Mouse (Mus musculus) spleen, adult 2 months (tissue): ENCODE measurements around the gene Gm21887. TPM values are rescaled to one million over a fixed set of nuclear protein-coding genes. Genes with fewer than 3 reads are reported as not detected.
"Not testable (repeated sequence)": the region's sequence is repeated elsewhere in the genome, so short reads cannot be mapped to it uniquely, and the experiment has no call there.

Source experiments
- DNase-seq, 2 experiments: peaks; one replicate each; pipeline versions ENCODE4 v3.0.0 to v3.0.0-alpha.2; 2012 to 2021; ENCODE audit warnings: low spot score in 2 of 2, low read depth in 1 of 2
- H3K27ac ChIP-seq: fragments of 200-500 bp; 2 replicates; pipeline ENCODE4 v1.5.1; 2012; ENCODE audit warnings: low read length, inconsistent platforms; ENCODE audit not compliant: insufficient read depth
- H3K27me3 ChIP-seq: fragments of 200-500 bp; 2 replicates; pipeline ENCODE4 v1.6.1; 2012; ENCODE audit warnings: mild to moderate bottlenecking, moderate library complexity, low read length, inconsistent platforms; ENCODE audit not compliant: control insufficient read depth, insufficient read depth
- H3K36me3 ChIP-seq: fragments of 200-500 bp; 2 replicates; pipeline ENCODE4 v1.6.1; 2012; ENCODE audit warnings: mild to moderate bottlenecking, low read length, inconsistent platforms; ENCODE audit not compliant: control insufficient read depth, insufficient read depth
- H3K4me1 ChIP-seq: fragments of 200-500 bp; 2 replicates; pipeline ENCODE4 v1.6.1; 2011; ENCODE audit warnings: inconsistent platforms; ENCODE audit not compliant: control insufficient read depth, insufficient read depth, insufficient read length
- H3K4me3 ChIP-seq: fragments of 200-500 bp; 2 replicates; pipeline ENCODE4 v1.5.1; 2011; ENCODE audit warnings: mild to moderate bottlenecking, inconsistent platforms; ENCODE audit not compliant: insufficient read depth, insufficient read length; ENCODE audit errors: extremely low read depth
- CTCF ChIP-seq: fragments of 200-500 bp; IDR thresholded peaks from 2 replicates; pipeline ENCODE4 v1.5.1; 2011; ENCODE audit warnings: mild to moderate bottlenecking, inconsistent platforms; ENCODE audit not compliant: insufficient read depth, insufficient read length, insufficient replicate concordance; ENCODE audit errors: extremely low read depth
- WGBS: fragments of 180-500 bp; shearing (Covaris S2); methylation state at CpG from one replicate; pipeline ENCODE4 v1.1.7; 2018; 5-methylcytosine and 5-hydroxymethylcytosine counted together
- polyA plus RNA-seq: library from polyadenylated mRNA; depleted of rRNA; stranded (reverse); fragments of >200 nt; gene quantifications from 2 replicates; pipeline ENCODE4 v1.2.3, GENCODE M21; 2012

The Gm21887 gene
- polyA plus RNA-seq, 1 experiment = 605 TPM

DNA sequence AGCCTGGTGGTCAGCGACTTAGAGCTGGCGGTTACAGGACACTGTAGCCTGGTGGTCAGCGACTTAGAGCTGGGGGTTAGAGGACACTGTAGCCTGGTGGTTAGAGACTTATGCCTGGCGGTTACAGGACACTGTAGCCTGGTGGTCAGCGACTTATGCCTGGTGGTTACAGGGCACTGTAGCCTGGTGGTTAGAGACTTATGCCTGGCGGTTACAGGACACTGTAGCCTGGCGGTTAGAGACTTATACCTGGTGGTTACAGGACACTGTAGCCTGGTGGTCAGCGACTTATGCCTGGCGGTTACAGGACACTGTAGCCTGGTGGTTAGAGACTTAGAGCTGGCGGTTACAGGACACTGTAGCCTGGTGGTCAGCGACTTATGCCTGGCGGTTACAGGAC, 6.4 kb downstream of the Gm21887 start:
- peaks cover 22% of the 10 kb centered on the region for H3K36me3 ChIP-seq
- not testable (repeated sequence) for H3K27ac ChIP-seq, DNase-seq, H3K4me1 ChIP-seq, H3K4me3 ChIP-seq, H3K27me3 ChIP-seq
- WGBS = 91% methylated on average over 12 of the region's 12 CpGs

DNA sequence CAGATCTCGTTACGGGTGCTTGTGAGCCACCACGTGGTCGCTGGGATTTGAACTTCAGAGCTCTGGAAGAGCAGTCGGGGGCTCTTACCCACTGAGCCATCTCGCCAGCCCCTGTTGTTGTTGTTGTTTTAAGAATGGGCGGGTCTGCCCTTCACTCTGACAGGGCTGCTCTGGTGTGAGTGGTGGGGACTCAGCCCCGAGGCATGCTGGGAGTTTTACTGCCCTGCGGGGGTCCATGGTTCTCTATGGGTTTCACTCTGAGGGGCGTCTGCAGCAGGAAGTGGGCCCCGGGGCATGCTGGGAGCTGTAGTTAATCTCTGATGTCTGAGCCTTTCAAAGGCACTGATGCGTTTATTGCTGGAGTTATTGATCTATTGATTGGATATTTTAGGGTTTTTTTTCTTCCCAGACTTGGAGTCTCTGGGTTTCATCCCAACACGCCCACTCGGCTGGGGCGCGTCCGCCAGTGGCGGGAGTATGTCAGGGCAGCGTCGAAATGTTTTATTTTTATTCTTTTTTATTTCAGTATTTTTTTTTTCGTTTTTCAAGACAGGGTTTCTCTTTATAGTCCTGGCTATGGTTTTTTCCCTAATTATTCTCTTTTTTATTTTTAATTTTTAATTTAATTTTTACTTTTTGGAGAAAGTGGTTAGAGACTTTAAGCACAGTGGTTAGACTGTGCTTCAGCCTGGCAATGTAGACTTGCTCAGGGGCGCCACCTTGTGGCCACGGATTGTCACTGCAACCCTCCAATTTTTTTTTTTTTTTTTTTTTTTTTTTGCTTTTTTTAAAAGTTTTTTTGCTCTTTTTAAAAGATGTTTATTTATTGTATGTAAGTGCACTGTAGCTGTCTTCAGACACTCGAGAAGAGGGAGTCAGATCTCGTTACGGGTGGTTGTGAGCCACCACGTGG, 8.1 kb downstream of the Gm21887 start:
- H3K4me3 ChIP-seq, H3K27me3 ChIP-seq, H3K4me1 ChIP-seq, H3K27ac ChIP-seq: not testable (repeated sequence)
- H3K36me3 ChIP-seq = peaks cover 21% of the 10 kb centered on the region
- peak; percentile 86; the same call in 1 of the 2 replicates for TF ChIP-seq CTCF
- DNase-seq = peak; percentile 79 to 88
- 70% methylated on average over 27 of the region's 27 CpGs for WGBS

DNA sequence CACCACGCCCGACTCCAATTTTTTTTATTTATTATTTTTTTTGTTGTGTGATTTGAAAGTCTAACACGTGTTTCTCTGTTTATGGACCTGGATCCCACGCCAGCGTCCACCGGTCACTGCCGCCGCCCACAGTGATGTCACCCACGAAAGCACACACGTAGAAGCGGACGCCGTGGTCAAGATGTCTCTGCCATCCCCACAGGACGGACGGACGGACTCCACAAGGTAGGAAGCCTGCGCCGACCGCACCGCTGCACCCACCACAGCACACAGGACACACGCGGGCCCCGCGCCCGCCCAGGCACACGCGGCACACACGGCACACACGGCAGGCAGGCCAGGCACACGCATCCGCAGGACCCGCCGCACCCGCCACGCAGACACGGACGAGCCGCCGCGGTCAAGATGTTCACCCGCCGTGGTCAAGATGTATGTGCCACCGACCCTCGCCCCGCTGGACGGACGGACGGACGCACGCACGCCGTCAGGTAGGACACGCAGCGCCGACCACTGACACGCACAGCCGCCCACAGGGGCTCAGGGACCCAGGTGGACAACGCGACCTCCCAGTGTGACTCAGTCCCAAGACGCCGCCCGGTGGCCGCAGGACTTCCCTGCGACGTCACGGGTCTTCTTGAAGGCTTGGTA, 9.2 kb downstream of the Gm21887 start:
- not testable (repeated sequence) for H3K27ac ChIP-seq, H3K27me3 ChIP-seq, H3K4me1 ChIP-seq, H3K4me3 ChIP-seq
- 87% methylated on average over 66 of the region's 66 CpGs for WGBS
- peak in 1 of 2 experiments; percentile 80 for DNase-seq
- H3K36me3 ChIP-seq = peaks cover 21% of the 10 kb centered on the region

DNA sequence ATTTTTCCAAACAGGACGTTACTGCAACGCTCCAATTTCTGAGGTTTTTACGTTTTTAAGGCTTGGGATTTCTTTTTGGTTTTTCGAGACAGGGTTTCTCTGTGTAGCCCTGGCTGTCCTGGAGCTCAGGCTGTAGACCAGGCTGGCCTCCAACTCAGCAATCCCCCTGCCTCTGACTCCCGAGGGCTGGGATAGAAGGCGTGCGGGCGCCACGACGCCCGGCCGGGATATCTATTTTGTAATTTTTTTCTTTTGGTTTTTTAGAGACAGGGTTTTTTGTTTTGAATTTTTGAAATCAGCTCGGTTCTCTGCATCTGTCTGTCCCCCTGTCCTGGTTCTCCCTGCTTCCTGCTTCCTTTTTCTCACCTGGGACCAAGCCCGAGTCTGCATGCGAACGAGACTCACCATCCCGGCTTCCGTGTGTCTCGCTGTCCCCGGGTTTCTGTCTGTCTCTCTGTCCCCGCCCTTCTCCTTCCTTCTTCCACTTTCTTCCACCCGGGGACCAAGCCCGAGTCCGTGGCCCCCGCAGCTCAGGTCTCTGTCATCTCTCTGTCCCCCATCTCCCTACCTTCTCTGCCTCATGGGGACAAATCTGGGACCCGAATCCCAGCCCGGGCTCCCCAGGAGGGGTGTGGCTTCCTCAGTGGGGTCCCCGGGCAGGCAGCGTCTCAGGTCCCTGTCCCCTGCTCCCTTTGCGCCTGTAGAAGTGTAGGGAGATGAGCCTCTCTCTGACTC, 9.9 kb downstream of the Gm21887 start:
- DNase-seq = peak in 1 of 2 experiments; percentile 67
- not testable (repeated sequence) for H3K27ac ChIP-seq, H3K4me1 ChIP-seq, H3K27me3 ChIP-seq, H3K4me3 ChIP-seq
- WGBS = 88% methylated on average over 30 of the region's 30 CpGs
- H3K36me3 ChIP-seq = peaks cover 21% of the 10 kb centered on the region

DNA sequence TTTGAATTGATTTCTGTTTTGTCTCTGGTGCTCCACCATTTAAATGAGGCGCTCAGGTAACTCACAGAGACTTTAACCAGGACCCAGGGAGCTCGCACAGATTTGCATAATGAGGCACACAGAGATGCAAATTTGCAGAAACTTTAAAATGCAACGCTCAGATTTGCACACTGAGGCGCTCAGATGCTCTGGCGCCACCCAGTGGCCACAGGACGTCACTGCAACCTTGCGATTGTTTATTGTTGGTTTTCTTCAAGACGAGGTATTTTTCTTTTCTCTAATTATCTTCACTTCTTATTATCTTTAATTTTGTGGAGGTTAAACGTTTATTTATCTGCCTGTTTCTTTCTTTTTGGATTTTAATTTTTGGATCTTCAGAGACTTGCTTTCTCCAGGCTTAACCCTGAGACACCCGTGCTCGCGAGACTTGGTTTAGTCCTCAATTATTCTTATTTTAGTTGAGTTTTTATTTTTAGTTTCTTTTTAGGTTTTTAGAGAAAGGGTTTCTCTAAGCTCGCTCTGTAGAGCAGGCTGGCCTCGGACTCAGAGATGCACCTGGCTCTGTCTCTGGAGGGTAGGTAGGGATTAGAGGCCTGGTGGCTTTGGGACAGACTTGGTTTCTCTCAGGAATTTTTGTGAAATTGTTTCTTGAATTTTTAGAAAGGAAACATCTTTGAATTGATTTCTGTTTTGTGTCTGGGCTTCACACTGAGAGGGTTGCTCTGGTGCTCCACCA, 10.7 kb downstream of the Gm21887 start:
- TF ChIP-seq CTCF = peak; percentile 54; the same call in 1 of the 2 replicates
- H3K27me3 ChIP-seq, H3K27ac ChIP-seq, H3K4me1 ChIP-seq, H3K4me3 ChIP-seq: not testable (repeated sequence)
- peak; percentile 94 to 95 for DNase-seq
- peaks cover 21% of the 10 kb centered on the region for H3K36me3 ChIP-seq
- WGBS = 57% methylated on average over 14 of the region's 14 CpGs

DNA sequence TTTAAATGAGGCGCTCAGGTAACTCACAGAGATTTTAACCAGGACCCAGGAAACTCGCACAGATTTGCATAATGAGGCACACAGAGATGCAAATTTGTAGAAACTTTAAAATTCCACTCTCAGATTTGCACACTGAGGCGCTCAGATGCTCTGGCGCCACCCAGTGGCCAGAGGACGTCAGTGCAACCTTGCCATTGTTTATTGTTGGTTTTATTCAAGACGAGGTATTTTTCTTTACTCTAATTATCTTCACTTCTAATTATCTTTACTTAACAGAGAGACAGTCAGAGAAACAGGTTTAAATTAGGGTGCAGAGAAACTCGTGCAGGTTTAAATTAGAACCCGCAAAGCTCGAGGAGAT, 11.2 kb downstream of the Gm21887 start:
- not testable (repeated sequence) for H3K27ac ChIP-seq, H3K27me3 ChIP-seq, H3K4me3 ChIP-seq, H3K4me1 ChIP-seq
- DNase-seq = peak; percentile 74 to 97
- TF ChIP-seq CTCF = peak; percentile 98
- peaks cover 21% of the 10 kb centered on the region for H3K36me3 ChIP-seq
- WGBS = 54% methylated on average over 9 of the region's 9 CpGs

DNA sequence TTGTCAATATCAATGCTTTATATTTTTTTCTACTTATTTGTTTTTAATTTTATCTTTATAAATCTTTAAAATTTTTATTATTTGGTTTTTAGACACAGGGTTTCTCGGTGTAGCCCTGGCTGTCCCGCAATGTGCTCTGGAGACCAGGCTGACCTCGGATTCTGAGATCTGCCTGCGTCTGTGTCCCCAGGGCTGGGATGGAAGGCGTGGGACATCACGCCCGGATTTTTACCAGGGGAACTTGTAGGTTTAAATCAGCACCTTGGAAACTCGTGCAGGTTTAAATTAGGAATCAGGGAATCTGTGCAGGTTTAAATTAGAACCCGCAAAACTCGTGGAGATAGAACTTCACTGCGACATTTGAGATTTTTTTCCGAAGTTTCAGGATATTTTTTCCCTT, 11.7 kb downstream of the Gm21887 start:
- H3K27me3 ChIP-seq, H3K27ac ChIP-seq, H3K4me1 ChIP-seq, H3K4me3 ChIP-seq: not testable (repeated sequence)
- peaks cover 21% of the 10 kb centered on the region for H3K36me3 ChIP-seq
- DNase-seq = peak in 1 of 2 experiments; percentile 55
- 81% methylated on average over 12 of the region's 12 CpGs for WGBS
